Mouse (Mus musculus) ES-Bruce4 (cell line): ENCODE data around the gene Myadm. TPM values are rescaled to one million over a fixed set of nuclear protein-coding genes. Genes with fewer than 3 reads are reported as not detected.
"Not testable (repeated sequence)": the region's sequence is repeated elsewhere in the genome, so short reads cannot be mapped to it uniquely, and the experiment has no call there.

Source experiments
- H3K27ac ChIP-seq: 2 replicates; pipeline ENCODE4 v1.5.1; 2012; ENCODE audit warnings: low read length, inconsistent platforms; ENCODE audit not compliant: insufficient read depth
- H3K27me3 ChIP-seq: 2 replicates; pipeline ENCODE4 v1.6.1; 2012; ENCODE audit warnings: mild to moderate bottlenecking, low read length, inconsistent platforms; ENCODE audit not compliant: control insufficient read depth, poor library complexity, insufficient read depth, severe bottlenecking
- H3K36me3 ChIP-seq: 2 replicates; pipeline ENCODE4 v1.6.1; 2012; ENCODE audit warnings: inconsistent platforms, mild to moderate bottlenecking, low read length, moderate library complexity; ENCODE audit not compliant: control insufficient read depth, poor library complexity, insufficient read depth, severe bottlenecking
- H3K4me1 ChIP-seq: one replicate; pipeline ENCODE4 v1.8.1; 2011; ENCODE audit warnings: low read length; ENCODE audit not compliant: control insufficient read depth, insufficient read depth
- H3K4me3 ChIP-seq: 2 replicates; pipeline ENCODE4 v1.5.1; 2011; ENCODE audit warnings: low read depth, mild to moderate bottlenecking, low read length
- H3K9ac ChIP-seq: 2 replicates; pipeline ENCODE4 v1.6.1; 2012; ENCODE audit warnings: low read depth, mild to moderate bottlenecking, inconsistent platforms; ENCODE audit not compliant: poor library complexity, severe bottlenecking
- H3K9me3 ChIP-seq: replicated peaks from 2 replicates; pipeline ENCODE4 v1.6.1; 2012; ENCODE audit warnings: mild to moderate bottlenecking, low read length, inconsistent platforms; ENCODE audit not compliant: control insufficient read depth, poor library complexity, insufficient read depth, severe bottlenecking
- CTCF ChIP-seq: IDR thresholded peaks from one replicate; pipeline ENCODE4 v1.8.1; 2011; ENCODE audit warnings: low read depth, low read length
- EP300 ChIP-seq: IDR thresholded peaks from 2 replicates; pipeline ENCODE4 v1.6.1; 2011; ENCODE audit warnings: low read depth, low read length; ENCODE audit not compliant: insufficient read depth
- POLR2A ChIP-seq: IDR thresholded peaks from one replicate; pipeline ENCODE4 v1.8.1; 2011; ENCODE audit warnings: low read length; ENCODE audit not compliant: insufficient read depth
- polyA plus RNA-seq: library from polyadenylated mRNA; stranded (reverse); fragments of >200 nt; gene quantifications from 2 replicates; pipeline ENCODE4 v1.2.4, GENCODE M21; 2011; ENCODE audit warnings: low read depth; ENCODE audit not compliant: missing spikeins, insufficient read depth, insufficient read length

Gene Myadm
- polyA plus RNA-seq, 1 experiment: 214 TPM

DNA sequence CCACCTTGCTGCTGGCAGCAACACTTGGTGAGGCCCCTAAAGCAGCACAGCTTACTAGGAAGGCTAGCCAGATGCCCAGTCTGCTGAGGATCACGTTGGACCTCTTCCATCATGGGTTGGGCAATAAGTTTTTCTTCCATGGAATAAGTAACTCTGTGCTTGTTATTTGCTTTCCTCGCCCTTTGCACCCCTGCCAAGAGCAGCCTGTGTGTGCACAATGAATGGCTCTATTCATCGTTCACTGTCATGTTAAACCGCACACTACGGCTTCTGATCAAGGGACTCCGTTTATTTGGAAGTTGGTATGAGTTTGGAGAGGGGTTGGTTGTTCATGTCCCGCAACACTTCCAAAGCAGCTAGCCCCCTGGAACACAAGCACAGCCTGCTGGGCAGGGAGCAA is 1.7 kb upstream of the Myadm start:
- Histone ChIP-seq H3K27me3 (no peaks in the 10 kb centered on the region), H3K9ac (no peak overlapping the region), H3K27ac (no peak overlapping the region)

DNA sequence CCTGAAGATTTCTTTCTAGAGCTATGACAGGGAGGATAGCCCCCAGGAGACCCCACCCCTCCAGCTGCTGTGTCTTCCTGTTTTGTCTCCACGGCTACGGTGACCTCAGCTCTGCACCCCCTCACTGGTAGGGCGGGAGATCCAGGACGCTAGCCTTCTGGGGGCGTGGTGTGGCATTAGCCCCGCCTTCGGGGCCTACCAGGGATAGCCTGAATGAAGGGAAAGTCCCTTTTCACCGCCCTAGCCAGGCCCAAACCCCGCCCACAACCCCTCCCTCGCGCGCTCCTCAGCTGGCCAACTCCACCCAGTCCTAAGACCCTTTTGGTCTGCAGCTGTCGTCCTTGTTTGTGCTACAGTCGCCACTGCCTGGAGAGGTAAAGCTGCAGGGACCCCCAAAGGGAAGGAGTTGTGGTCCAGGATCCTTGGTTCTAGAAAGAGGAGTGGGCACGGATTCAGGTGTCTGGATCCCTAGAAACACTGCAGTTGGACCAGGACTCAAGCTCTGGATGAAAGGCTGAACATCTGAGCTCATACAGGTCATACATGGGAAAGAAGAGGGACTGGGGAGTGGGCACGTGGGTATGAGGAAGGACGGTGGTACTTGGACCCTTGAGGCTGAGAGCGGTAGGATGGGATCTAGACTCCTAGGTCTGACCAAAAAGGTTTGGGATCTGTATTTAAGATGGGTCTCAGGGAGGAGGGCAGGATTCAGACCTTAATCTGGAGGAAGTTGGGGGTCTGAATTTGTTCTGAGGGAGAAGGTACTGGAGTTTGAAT is 1.6 kb downstream of the Myadm start:
- TF ChIP-seq POLR2A: peak; percentile 51
- TF ChIP-seq EP300: no peak
- H3K27ac ChIP-seq: peak overlapping the region; percentile 66

More for the DNA sequence above, 1.7 kb upstream of the Myadm start:
- Histone ChIP-seq H3K4me3 (no peak overlapping the region), H3K9me3 (no peaks in the 10 kb centered on the region), H3K36me3 (no peaks in the 10 kb centered on the region), H3K4me1 (no peaks in the 10 kb centered on the region)
- TF ChIP-seq POLR2A: no peak
- TF ChIP-seq CTCF: no peak
- no peak for TF ChIP-seq EP300

DNA sequence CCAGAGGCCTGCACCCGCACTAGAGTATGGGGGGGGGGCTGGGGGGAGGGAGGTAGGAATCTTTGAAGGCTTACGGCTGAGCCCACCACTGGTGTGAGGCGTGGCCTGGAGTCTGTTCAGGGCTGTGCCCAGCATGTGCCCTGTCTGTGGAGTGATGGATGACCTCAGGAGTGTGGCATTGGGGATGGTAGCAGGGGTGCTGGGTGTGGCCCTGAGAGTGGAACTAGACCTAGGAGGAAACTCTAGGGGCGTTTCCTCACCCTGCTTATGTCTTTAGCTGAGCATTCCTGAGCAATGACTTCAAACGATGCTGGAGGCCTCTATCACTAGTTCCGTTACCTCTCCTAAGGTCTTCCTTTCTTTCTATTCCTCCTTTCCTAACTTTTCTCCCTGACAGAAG is 2.3 kb downstream of the Myadm start:
- Histone ChIP-seq H3K4me3 (peak overlapping the region; percentile 62), H3K4me1 (no peaks in the 10 kb centered on the region), H3K36me3 (peaks cover 18% of the 10 kb centered on the region), H3K27ac (peak overlapping the region; percentile 68), H3K9me3 (no peaks in the 10 kb centered on the region), H3K9ac (peak overlapping the region; percentile 25), H3K27me3 (no peaks in the 10 kb centered on the region)
- TF ChIP-seq POLR2A (no peak), CTCF (no peak), EP300 (0 out of 2 replicates have a peak, but pooled peaks have one; percentile 41)

More for the DNA sequence above, 1.6 kb downstream of the Myadm start:
- Histone ChIP-seq H3K9me3 (no peaks in the 10 kb centered on the region), H3K9ac (peak overlapping the region; percentile 25), H3K27me3 (no peaks in the 10 kb centered on the region), H3K36me3 (peaks cover 12% of the 10 kb centered on the region), H3K4me1 (no peaks in the 10 kb centered on the region), H3K4me3 (peak overlapping the region; percentile 62)

DNA sequence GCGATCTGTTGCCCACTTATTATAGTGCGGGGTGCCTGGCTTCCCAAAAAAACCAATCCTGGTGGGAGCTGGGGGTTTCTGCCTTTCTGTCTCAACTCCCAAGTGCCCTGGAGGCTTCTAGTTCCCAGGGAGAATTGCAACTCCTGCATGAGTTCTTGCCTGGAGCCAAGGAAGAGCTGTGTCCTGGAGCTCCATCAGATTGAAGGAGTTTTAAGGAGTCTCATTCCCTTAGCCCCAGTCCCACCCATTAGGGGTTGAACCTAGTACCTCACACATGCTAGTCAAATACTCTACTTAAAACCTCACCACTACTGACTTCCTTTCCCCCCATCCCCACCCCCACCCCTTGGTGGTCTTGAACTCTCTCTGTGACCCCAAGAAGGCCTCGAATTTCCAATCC is 2.9 kb downstream of the Myadm start:
- Histone ChIP-seq H3K9ac (peak overlapping the region; percentile 30), H3K27me3 (no peaks in the 10 kb centered on the region), H3K27ac (peak overlapping the region; percentile 68), H3K4me3 (peak overlapping the region; percentile 41; the same call in 1 of the 2 replicates), H3K9me3 (no peaks in the 10 kb centered on the region), H3K36me3 (peaks cover 24% of the 10 kb centered on the region), H3K4me1 (no peaks in the 10 kb centered on the region)
- TF ChIP-seq POLR2A (no peak), CTCF (no peak), EP300 (no peak)

DNA sequence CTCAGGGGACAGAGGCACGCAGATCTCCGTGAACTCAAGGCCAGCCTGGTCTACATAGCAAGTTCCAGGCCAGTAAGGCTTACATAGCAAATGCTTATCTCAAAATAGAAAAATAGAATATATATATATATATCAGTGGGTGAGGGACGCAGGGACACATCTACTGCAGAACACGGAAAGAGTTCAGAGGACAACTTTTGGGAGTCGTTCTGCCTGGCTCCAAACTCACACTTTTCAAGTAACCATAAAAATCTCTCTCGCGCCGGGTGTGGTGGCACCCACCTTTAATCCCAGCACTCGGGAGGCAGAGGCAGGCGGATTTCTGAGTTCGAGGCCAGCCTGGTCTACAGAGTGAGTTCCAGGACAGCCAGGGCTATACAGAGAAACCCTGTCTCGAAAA is 3.4 kb downstream of the Myadm start:
- H3K4me1 ChIP-seq, H3K9me3 ChIP-seq, H3K27me3 ChIP-seq: not testable (repeated sequence)
- H3K36me3 ChIP-seq: peaks cover 29% of the 10 kb centered on the region
- peak overlapping the region; percentile 68 for H3K27ac ChIP-seq
- H3K4me3 ChIP-seq: peak overlapping the region; percentile 41; the same call in 1 of the 2 replicates
- peak overlapping the region; percentile 30 for H3K9ac ChIP-seq

DNA sequence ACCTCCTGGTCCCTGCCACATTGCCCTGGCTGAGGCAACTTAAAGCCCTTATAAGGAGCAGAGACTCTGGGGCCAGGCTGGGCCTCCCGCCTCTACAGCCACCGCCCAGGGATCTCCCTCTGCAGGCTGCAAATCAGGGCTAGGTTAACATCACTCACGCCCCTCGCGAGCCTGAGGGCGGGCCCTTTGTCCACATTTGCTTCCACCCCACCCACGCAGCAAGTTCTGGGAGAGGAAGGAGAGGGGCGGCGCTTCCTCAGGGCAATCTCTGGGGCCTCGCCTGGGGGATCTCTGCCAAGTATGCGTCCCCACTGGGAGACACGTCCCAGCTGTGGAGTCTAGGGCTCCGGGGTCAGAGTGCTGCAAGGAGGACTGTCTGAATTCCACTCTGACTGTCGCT is 3.9 kb downstream of the Myadm start:
- H3K9me3 ChIP-seq: no peaks in the 10 kb centered on the region
- no peaks in the 10 kb centered on the region for H3K4me1 ChIP-seq
- peak overlapping the region; percentile 52 for H3K27ac ChIP-seq
- 0 out of 2 replicates have a peak, but pooled peaks have one; percentile 3 for TF ChIP-seq EP300
- no peak for TF ChIP-seq POLR2A
- peak overlapping the region; percentile 59 for H3K4me3 ChIP-seq
- no peaks in the 10 kb centered on the region for H3K27me3 ChIP-seq
- H3K9ac ChIP-seq: peak overlapping the region; percentile 30
- peaks cover 33% of the 10 kb centered on the region for H3K36me3 ChIP-seq
